Mouse (Mus musculus) intestine, postnatal 0 days (tissue): ENCODE results near the gene Dip2c. TPM values are rescaled to one million over a fixed set of nuclear protein-coding genes. Genes with fewer than 3 reads are reported as not detected.

ENCODE experiments used
- ATAC-seq: fragments of 200-750 bp; cut with Nextera tagmentation; 2 replicates; pipeline ENCODE4 v1.8.0; 2017; ENCODE audit warnings: mild to moderate bottlenecking, moderate TSS enrichment, moderate library complexity
- H3K27ac ChIP-seq: fragments of 300-500 bp; sonication (generic); 2 replicates; pipeline ENCODE4 v1.5.1; 2014; ENCODE audit warnings: mild to moderate bottlenecking, low read depth, low read length, moderate library complexity
- H3K27me3 ChIP-seq: fragments of 300-500 bp; sonication (generic); replicated peaks from 2 replicates; pipeline ENCODE4 v1.6.1; 2014; ENCODE audit warnings: low read length, mixed read lengths; ENCODE audit not compliant: control insufficient read depth, insufficient read depth
- H3K36me3 ChIP-seq: fragments of 300-500 bp; sonication (generic); 2 replicates; pipeline ENCODE4 v1.6.1; 2014; ENCODE audit warnings: mild to moderate bottlenecking, moderate library complexity; ENCODE audit not compliant: control insufficient read depth, insufficient read depth
- H3K4me1 ChIP-seq: fragments of 300-500 bp; sonication (generic); replicated peaks from 2 replicates; pipeline ENCODE4 v1.6.1; 2014; ENCODE audit warnings: antibody characterized with exemption, low read length, mixed read lengths; ENCODE audit not compliant: control insufficient read depth, insufficient read depth
- H3K4me2 ChIP-seq: fragments of 300-500 bp; sonication (generic); replicated peaks from 2 replicates; pipeline ENCODE4 v1.6.1; 2014; ENCODE audit warnings: low read depth, mild to moderate bottlenecking, moderate library complexity
- H3K4me3 ChIP-seq: fragments of 300-500 bp; sonication (generic); 2 replicates; pipeline ENCODE4 v1.5.1; 2014; ENCODE audit warnings: low read depth, low read length
- H3K9ac ChIP-seq: fragments of 300-500 bp; sonication (generic); 2 replicates; pipeline ENCODE4 v1.6.1; 2014; ENCODE audit warnings: mild to moderate bottlenecking, low read depth, low read length
- H3K9me3 ChIP-seq: fragments of 300-500 bp; sonication (generic); 2 replicates; pipeline ENCODE4 v1.6.1; 2016; ENCODE audit warnings: mixed run types; ENCODE audit not compliant: control insufficient read depth
- CTCF ChIP-seq: sonication (generic); IDR thresholded peaks from 2 replicates; pipeline ENCODE4 v1.5.1; 2016; ENCODE audit warnings: low read depth, mild to moderate bottlenecking, control low read depth, antibody characterized with exemption, moderate library complexity
- WGBS: fragments of 180-500 bp; shearing (Covaris S2); extraction: QIAGEN DNeasy Blood & Tissue Kit; methylation state at CpG from one replicate; pipeline ENCODE4 v1.1.7; 2014; 5-methylcytosine and 5-hydroxymethylcytosine counted together
- polyA plus RNA-seq: library from polyadenylated mRNA; unstranded; fragments of >200 nt; fragmentation: Nextera tagmentation; extraction: Ambion mirVana; gene quantifications from 2 replicates; pipeline ENCODE4 v1.2.1, GENCODE M21; 2015

The Dip2c gene
- polyA plus RNA-seq, 1 experiment from 2014 or later: 2.7 TPM

- H3K9ac ChIP-seq: no peak overlapping the region
- no peak for TF ChIP-seq CTCF
- no peaks in the 10 kb centered on the region for H3K27me3 ChIP-seq
- no peak overlapping the region for H3K4me2 ChIP-seq
- ATAC-seq: peak; percentile 65
- H3K4me3 ChIP-seq: no peak overlapping the region
- WGBS: 70% methylated on average over 1 of the region's 1 CpGs
- peak overlapping the region; percentile 23 for H3K27ac ChIP-seq
- no peaks in the 10 kb centered on the region for H3K4me1 ChIP-seq
- no peaks in the 10 kb centered on the region for H3K9me3 ChIP-seq
- no peaks in the 10 kb centered on the region for H3K36me3 ChIP-seq
Observed at GRCm38 (mm10) chr13:9649894-9650293, 373.6 kb downstream of the Dip2c start.

DNA sequence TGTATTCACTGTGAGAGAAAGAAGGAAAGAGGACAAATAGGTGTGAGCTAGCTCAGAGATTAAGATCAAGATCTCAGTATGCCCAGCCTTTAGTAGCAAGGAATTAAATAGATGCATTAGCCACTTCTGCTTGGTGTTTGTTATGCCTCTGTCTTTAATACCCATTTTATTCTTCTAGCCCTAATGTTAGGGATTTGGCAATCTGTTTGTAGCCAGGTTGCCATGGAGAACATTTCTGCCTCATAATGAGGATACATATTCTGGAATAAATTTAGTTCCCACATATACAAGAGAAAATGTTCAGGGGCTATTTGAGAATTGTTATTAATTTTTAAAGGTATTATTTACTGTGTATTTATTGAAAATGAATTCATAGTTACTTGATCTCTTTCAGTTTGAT, 374.3 kb downstream of the Dip2c start:
- TF ChIP-seq CTCF: no peak
- H3K9me3 ChIP-seq: no peaks in the 10 kb centered on the region
- peak overlapping the region; percentile 23; the same call in 1 of the 2 replicates for H3K27ac ChIP-seq
- H3K27me3 ChIP-seq: no peaks in the 10 kb centered on the region
- no peak overlapping the region for H3K4me3 ChIP-seq
- no peak for ATAC-seq
- H3K36me3 ChIP-seq: no peaks in the 10 kb centered on the region
- no peak overlapping the region for H3K4me2 ChIP-seq
- H3K9ac ChIP-seq: no peak overlapping the region
- no peaks in the 10 kb centered on the region for H3K4me1 ChIP-seq

GRCm38 (mm10) chr13:9653018-9653417, 376.7 kb downstream of the Dip2c start:
- H3K9me3 ChIP-seq: no peaks in the 10 kb centered on the region
- peak overlapping the region; percentile 64; the same call in 1 of the 2 replicates for H3K27ac ChIP-seq
- no peak overlapping the region for H3K9ac ChIP-seq
- no peak overlapping the region for H3K4me3 ChIP-seq
- no peaks in the 10 kb centered on the region for H3K27me3 ChIP-seq
- 68% methylated on average over 3 of the region's 3 CpGs for WGBS
- H3K4me2 ChIP-seq: no peak overlapping the region
- TF ChIP-seq CTCF: no peak
- 0 out of 2 replicates have a peak, but pooled peaks cover 7% of the 10 kb centered on the region for H3K36me3 ChIP-seq
- no peaks in the 10 kb centered on the region for H3K4me1 ChIP-seq
- ATAC-seq: peak; percentile 89

DNA sequence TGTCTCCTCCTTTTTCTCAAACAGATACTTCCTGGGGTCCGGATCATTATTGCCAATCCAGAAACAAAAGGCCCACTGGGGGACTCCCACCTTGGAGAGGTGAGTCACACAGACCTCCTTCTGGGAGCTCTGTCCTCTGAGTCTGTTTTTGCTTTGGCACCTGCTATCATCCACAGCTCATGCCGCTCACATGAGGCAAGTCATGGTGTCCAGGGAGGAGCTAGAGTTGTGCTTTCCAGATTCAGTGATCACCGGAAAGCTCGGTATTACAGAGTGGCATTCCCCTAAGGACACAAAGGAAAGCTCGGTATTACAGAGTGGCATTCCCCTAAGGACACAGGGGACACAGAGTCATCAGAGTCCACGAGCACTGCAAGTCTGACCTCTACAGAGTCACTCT, 380.3 kb downstream of the Dip2c start:
- H3K4me1 ChIP-seq: no peaks in the 10 kb centered on the region
- 95% methylated on average over 6 of the region's 6 CpGs for WGBS
- H3K9me3 ChIP-seq: no peaks in the 10 kb centered on the region
- TF ChIP-seq CTCF: no peak
- H3K9ac ChIP-seq: no peak overlapping the region
- H3K27ac ChIP-seq: no peak overlapping the region
- no peaks in the 10 kb centered on the region for H3K27me3 ChIP-seq
- peaks cover 10% of the 10 kb centered on the region; the same call in 1 of the 2 replicates for H3K36me3 ChIP-seq
- no peak overlapping the region for H3K4me3 ChIP-seq
- H3K4me2 ChIP-seq: no peak overlapping the region
- ATAC-seq: no peak

- no peaks in the 10 kb centered on the region for H3K4me1 ChIP-seq
- H3K4me3 ChIP-seq: no peak overlapping the region
- 39% methylated on average over 1 of the region's 1 CpGs for WGBS
- H3K9ac ChIP-seq: no peak overlapping the region
- H3K27ac ChIP-seq: no peak overlapping the region
- H3K9me3 ChIP-seq: no peaks in the 10 kb centered on the region
- H3K4me2 ChIP-seq: no peak overlapping the region
- TF ChIP-seq CTCF: no peak
- H3K36me3 ChIP-seq: peaks cover 12% of the 10 kb centered on the region
- 0 out of 2 replicates have a peak, but pooled peaks have one; percentile 16 for ATAC-seq
- no peaks in the 10 kb centered on the region for H3K27me3 ChIP-seq
Observed at GRCm38 (mm10) chr13:9660711-9661110, 384.4 kb downstream of the Dip2c start.

- H3K9ac ChIP-seq: no peak overlapping the region
- H3K36me3 ChIP-seq: peaks cover 8% of the 10 kb centered on the region
- no peak for ATAC-seq
- H3K27ac ChIP-seq: no peak overlapping the region
- WGBS: 95% methylated on average over 1 of the region's 1 CpGs
- no peaks in the 10 kb centered on the region for H3K9me3 ChIP-seq
- no peak overlapping the region for H3K4me2 ChIP-seq
- no peaks in the 10 kb centered on the region for H3K27me3 ChIP-seq
- no peak for TF ChIP-seq CTCF
- H3K4me1 ChIP-seq: no peaks in the 10 kb centered on the region
- no peak overlapping the region for H3K4me3 ChIP-seq
Observed at GRCm38 (mm10) chr13:9663593-9663992, 387.3 kb downstream of the Dip2c start.

GRCm38 (mm10) chr13:9667954-9668496, 391.7 kb downstream of the Dip2c start:
- no peak overlapping the region for H3K9ac ChIP-seq
- peaks cover 5% of the 10 kb centered on the region for H3K36me3 ChIP-seq
- no peaks in the 10 kb centered on the region for H3K4me1 ChIP-seq
- 78% methylated on average over 7 of the region's 7 CpGs for WGBS
- no peak overlapping the region for H3K27ac ChIP-seq
- no peak for ATAC-seq
- H3K4me3 ChIP-seq: no peak overlapping the region
- no peak overlapping the region for H3K4me2 ChIP-seq
- TF ChIP-seq CTCF: no peak
- no peaks in the 10 kb centered on the region for H3K9me3 ChIP-seq
- no peaks in the 10 kb centered on the region for H3K27me3 ChIP-seq
